Mouse (Mus musculus): ENCODE data around the gene Nell1. TPM values are rescaled to one million over a fixed set of nuclear protein-coding genes. Genes with fewer than 3 reads are reported as not detected.
A peak's percentile ranks its signal among the peaks of the same experiment; 100 is the strongest.

Nell1 gene
- polyA plus RNA-seq, 1 experiment, result 0.72 TPM

DNA sequence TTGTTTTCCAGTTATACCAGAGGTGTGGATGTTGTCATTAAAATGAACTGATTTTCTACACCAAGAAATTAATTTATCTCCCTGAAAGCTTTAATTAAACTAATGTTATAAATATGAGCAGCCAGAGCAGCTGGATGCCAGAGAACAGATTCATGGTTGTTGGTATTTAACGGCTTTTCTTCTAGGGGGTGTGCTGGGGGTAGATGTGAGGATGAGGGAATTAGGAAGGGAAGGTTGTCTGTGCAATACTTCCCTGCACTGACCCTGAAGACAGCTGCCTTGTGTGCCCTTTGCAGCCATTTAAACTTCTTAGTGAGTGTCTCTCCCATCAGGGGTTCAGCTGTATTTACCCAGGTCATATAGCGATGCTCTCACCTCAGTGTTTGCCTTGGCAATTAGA, 176.2 kb downstream of the Nell1 start:
- TF ChIP-seq CTCF (IDR thresholded peaks at IDR 0.05; ENCODE audit: borderline replicate concordance, insufficient read depth, low read length) (no peak), POLR2A (IDR thresholded peaks at IDR 0.05; ENCODE audit: low read depth, low read length) (no peak)
- Histone ChIP-seq H3K4me3 (ENCODE audit: insufficient read depth, low read length) (no peak overlapping the region), H3K4me1 (ENCODE audit: control insufficient read depth, insufficient read depth, low read length) (no peaks in the 10 kb centered on the region), H3K27ac (ENCODE audit: insufficient read depth, low read length) (no peak overlapping the region)

DNA sequence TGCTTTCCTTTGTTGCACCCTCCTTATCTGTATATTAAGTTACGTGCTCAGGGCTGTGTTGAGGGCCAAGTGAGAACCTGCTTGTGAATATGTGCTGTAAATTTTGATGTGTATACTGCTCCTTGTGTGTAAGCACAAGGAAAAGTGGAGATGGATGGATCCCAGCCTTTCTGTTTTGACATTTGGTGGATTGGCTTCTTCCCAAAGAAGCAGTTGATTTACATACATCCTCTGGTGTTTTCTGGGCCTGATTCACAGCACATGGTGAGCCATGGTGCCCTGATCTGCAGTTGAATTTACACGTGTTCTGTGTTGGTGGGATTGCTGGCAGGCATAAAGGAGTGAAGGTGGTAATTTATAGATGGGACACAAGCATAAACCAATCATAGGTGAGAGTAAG, 179.0 kb downstream of the Nell1 start:
- Histone ChIP-seq H3K4me3 (ENCODE audit: insufficient read depth, low read length) (no peak overlapping the region), H3K27ac (ENCODE audit: insufficient read depth, low read length) (no peak overlapping the region), H3K4me1 (ENCODE audit: control insufficient read depth, insufficient read depth, low read length) (no peaks in the 10 kb centered on the region)
- no peak for TF ChIP-seq POLR2A (IDR thresholded peaks at IDR 0.05; ENCODE audit: low read depth, low read length)

DNA sequence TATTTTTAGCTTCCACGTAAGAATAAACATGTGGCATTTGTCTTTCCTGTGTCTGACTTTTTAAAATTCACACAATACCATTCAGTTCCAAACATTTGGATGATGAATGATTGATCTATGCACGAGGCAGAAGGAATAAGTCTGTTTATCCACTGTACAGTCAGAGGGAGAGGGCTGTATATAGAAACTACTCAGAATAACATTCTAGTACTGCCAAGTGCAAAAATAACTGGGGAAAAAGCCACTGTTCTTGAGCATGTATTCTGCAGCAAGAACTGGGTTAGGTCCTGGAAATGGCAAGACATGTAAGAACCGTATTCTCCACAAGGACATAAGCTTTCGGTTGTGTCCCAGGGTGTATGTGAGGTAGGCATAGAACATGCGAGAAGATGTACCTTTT, 187.9 kb downstream of the Nell1 start:
- Histone ChIP-seq H3K4me1 (ENCODE audit: control insufficient read depth, insufficient read depth, low read length) (no peaks in the 10 kb centered on the region), H3K27ac (ENCODE audit: insufficient read depth, low read length) (no peak overlapping the region), H3K4me3 (ENCODE audit: insufficient read depth, low read length) (no peak overlapping the region)
- TF ChIP-seq POLR2A (IDR thresholded peaks at IDR 0.05; ENCODE audit: low read depth, low read length) (no peak), CTCF (IDR thresholded peaks at IDR 0.05; ENCODE audit: borderline replicate concordance, insufficient read depth, low read length) (no peak)

DNA sequence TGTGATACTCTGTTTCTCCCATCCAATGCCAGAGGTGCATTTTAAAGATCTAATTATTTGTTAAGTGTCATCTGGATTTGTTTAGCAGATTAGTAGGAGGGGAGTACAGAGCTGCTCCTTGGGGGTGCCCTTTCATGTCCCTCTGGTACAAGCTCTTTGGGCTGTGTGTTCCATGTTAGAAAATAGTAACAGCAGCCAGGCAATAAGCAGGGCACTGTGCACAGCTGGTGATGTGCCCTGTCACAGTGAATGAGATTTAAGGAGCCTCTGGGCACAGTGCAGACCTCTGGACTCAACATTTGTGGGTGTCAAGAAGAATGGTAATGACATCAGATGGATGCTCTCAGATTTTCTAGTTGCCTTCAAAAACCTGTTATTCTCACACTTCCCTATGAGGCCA, 194.1 kb downstream of the Nell1 start:
- Histone ChIP-seq H3K4me1 (ENCODE audit: control insufficient read depth, insufficient read depth, low read length) (no peaks in the 10 kb centered on the region), H3K27ac (ENCODE audit: insufficient read depth, low read length) (no peak overlapping the region), H3K4me3 (ENCODE audit: insufficient read depth, low read length) (no peak overlapping the region)
- no peak for TF ChIP-seq POLR2A (IDR thresholded peaks at IDR 0.05; ENCODE audit: low read depth, low read length)
- TF ChIP-seq CTCF (IDR thresholded peaks at IDR 0.05; ENCODE audit: borderline replicate concordance, insufficient read depth, low read length), result no peak

DNA sequence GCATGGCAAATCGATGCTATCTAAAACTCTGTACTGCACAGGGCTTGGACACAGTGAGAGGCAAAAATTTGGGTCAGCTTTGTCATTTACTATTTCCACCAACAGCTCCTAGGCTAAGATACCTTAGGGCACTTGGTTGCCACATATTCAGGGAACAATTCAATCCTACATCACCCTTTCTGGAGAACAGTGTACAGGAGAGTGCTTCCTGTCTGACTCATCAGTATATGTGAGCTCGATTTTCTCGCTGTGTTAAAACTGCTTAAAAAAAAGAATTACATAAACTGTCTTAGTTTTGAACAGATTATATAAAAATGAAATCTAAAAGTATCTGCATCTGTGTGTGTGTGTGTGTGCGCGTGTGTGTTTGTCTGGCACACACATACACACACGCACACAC, 211.6 kb downstream of the Nell1 start:
- TF ChIP-seq CTCF (IDR thresholded peaks at IDR 0.05; ENCODE audit: borderline replicate concordance, insufficient read depth, low read length), result no peak
- no peak for TF ChIP-seq POLR2A (IDR thresholded peaks at IDR 0.05; ENCODE audit: low read depth, low read length)
- no peaks in the 10 kb centered on the region for H3K4me1 ChIP-seq (ENCODE audit: control insufficient read depth, insufficient read depth, low read length)
- no peak overlapping the region for H3K27ac ChIP-seq (ENCODE audit: insufficient read depth, low read length)
- no peak overlapping the region for H3K4me3 ChIP-seq (ENCODE audit: insufficient read depth, low read length)

DNA sequence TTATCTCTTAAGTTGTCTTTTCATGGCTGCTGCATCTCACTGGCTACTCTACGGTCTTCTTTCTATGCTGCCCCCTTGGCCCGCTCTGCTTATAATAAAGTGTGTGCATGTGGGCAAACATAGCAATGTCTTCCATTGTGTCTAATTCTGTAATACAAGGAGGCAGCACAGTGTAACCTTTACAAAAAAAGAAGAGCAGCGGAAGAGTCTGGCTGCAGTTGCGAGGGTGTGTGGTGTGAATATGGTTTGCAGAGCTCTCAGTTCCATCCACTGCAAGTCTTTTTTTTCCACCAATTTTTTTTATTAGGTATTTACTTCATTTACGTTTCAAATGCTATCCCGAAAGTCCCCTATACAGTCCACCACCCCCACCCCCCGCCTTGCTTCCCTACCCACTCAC, 219.3 kb downstream of the Nell1 start:
- H3K4me1 ChIP-seq (ENCODE audit: control insufficient read depth, insufficient read depth, low read length), result no peaks in the 10 kb centered on the region
- no peak overlapping the region for H3K4me3 ChIP-seq (ENCODE audit: insufficient read depth, low read length)
- TF ChIP-seq CTCF (IDR thresholded peaks at IDR 0.05; ENCODE audit: borderline replicate concordance, insufficient read depth, low read length) (no peak), POLR2A (IDR thresholded peaks at IDR 0.05; ENCODE audit: low read depth, low read length) (no peak)
- no peak overlapping the region for H3K27ac ChIP-seq (ENCODE audit: insufficient read depth, low read length)

DNA sequence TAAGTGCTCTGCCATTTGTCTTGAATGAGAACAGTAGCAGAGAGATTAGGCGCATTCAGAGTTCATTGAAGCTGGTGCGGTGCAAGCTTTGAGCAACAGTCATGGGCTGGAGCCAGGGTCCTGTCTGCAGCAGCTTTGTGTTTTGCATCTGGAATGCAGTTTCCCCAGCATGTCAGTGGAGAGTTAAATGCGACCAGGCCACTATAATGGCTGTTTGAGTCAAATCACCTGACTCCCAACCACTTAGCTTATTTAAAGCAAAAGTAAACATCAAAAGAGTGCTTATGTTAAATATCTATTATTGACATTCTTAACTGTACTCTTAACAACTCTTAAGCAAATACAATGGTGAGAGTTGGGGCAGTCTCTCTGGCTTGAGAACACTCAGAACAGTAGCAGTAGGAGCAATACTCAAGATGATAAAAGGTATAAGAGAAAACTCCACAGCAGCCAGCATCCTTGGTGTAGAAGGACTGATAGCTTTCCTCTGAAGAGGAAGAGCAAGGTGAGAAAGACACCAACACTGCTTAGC, 220.5 kb downstream of the Nell1 start:
- Histone ChIP-seq H3K27ac (ENCODE audit: insufficient read depth, low read length) (no peak overlapping the region), H3K4me3 (ENCODE audit: insufficient read depth, low read length) (no peak overlapping the region), H3K4me1 (ENCODE audit: control insufficient read depth, insufficient read depth, low read length) (no peaks in the 10 kb centered on the region)
- TF ChIP-seq POLR2A (IDR thresholded peaks at IDR 0.05; ENCODE audit: low read depth, low read length), result no peak
- no peak for TF ChIP-seq CTCF (IDR thresholded peaks at IDR 0.05; ENCODE audit: borderline replicate concordance, insufficient read depth, low read length)

DNA sequence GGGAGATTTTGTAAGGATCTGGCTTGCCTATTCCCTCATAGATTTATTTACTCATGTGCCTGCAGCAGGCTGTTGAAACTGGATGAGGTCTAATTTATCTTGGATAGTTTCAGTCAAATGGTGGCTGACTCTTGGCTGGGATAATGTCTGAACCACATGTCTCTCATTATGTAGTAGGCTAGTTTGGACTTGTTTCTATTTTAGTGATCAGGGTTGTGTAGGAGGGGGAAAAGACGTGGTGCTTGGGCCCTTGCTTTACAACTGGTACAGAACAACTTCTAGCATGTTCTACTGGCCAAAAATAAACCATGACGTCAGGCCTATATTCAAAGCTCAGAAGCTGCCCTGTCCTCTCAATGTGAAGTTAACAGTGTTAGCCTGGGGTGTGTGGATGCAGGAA, 230.6 kb downstream of the Nell1 start:
- Histone ChIP-seq H3K4me3 (ENCODE audit: insufficient read depth, low read length) (no peak overlapping the region), H3K4me1 (ENCODE audit: control insufficient read depth, insufficient read depth, low read length) (no peaks in the 10 kb centered on the region)
- TF ChIP-seq POLR2A (IDR thresholded peaks at IDR 0.05; ENCODE audit: low read depth, low read length) (no peak), CTCF (IDR thresholded peaks at IDR 0.05; ENCODE audit: borderline replicate concordance, insufficient read depth, low read length) (no peak)

DNA sequence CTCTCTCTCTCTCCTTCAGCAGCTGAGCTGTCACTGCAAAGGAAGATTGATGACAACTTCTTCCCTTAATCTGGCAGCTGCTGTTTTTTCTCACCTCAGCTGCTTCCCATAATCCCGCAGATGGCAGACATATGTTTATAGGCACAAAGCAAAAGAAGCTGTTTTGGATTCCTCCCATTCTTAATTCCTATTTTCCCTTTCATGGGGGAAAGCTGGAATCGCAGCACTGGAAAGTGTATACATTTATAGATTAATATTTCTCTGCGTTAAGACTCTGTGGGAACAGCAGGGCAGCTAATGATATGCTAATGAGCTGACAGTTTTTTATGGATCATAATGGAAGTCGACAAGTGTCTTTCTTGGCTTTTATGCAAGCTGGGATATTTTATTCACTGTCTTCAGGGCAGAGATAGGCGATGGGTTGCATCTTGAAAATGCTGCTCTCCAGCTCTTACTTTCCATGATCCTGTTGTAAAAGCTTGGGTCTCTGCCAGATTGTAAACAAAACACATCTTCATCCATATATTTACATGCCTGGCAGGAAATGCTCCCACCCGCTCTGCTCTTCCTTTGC, 236.1 kb downstream of the Nell1 start:
- TF ChIP-seq POLR2A (IDR thresholded peaks at IDR 0.05; ENCODE audit: low read depth, low read length), result no peak
- TF ChIP-seq CTCF (IDR thresholded peaks at IDR 0.05; ENCODE audit: borderline replicate concordance, insufficient read depth, low read length), result no peak
- Histone ChIP-seq H3K4me3 (ENCODE audit: insufficient read depth, low read length) (no peak overlapping the region), H3K4me1 (ENCODE audit: control insufficient read depth, insufficient read depth, low read length) (no peaks in the 10 kb centered on the region), H3K27ac (ENCODE audit: insufficient read depth, low read length) (no peak overlapping the region)

More for the DNA sequence above, 230.6 kb downstream of the Nell1 start:
- peak overlapping the region; percentile 61 for H3K27ac ChIP-seq (ENCODE audit: insufficient read depth, low read length)

DNA sequence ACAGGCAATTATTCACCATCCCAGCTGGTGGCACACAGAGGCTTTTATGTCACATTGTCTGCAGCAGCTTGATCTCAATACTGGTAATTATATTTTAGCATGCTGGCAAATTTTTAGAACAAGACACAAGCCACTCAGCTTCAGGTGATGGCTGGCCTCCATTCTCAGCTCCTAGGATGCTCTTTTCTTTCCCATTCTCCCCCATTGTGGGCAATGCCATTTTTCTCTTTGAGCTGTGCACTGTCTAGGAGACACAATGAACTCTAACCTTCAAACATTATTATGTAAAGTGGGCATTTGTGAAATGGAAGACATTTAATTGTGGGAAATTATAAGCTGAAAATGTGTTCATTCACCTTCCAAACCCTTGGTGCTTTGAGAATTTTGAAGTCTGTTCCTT, 247.2 kb downstream of the Nell1 start:
- Histone ChIP-seq H3K4me1 (ENCODE audit: control insufficient read depth, insufficient read depth, low read length) (no peaks in the 10 kb centered on the region), H3K4me3 (ENCODE audit: insufficient read depth, low read length) (no peak overlapping the region), H3K27ac (ENCODE audit: insufficient read depth, low read length) (no peak overlapping the region)
- TF ChIP-seq CTCF (IDR thresholded peaks at IDR 0.05; ENCODE audit: borderline replicate concordance, insufficient read depth, low read length) (no peak), POLR2A (IDR thresholded peaks at IDR 0.05; ENCODE audit: low read depth, low read length) (no peak)

DNA sequence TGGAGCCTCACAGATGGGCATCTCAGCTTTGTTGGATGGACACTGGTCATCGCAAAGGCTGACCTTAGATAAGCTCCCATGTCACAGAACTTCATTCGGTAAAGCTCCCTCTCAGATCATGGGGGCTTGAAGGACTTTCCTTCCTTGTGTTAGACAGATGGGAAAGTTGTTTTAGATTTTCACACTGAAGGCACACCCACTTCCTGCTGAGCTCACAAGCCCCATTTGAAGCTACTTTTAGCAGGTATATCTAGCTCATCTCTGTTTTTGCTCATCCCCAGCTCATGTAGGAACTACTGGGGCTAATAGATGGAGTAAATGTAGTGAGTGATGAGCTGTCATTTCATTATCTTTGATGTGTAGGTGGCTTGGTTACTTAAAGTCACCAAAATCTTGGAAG, 252.0 kb downstream of the Nell1 start:
- H3K4me3 ChIP-seq (ENCODE audit: insufficient read depth, low read length), result no peak overlapping the region
- TF ChIP-seq POLR2A (IDR thresholded peaks at IDR 0.05; ENCODE audit: low read depth, low read length), result no peak
- TF ChIP-seq CTCF (IDR thresholded peaks at IDR 0.05; ENCODE audit: borderline replicate concordance, insufficient read depth, low read length), result no peak
- no peak overlapping the region for H3K27ac ChIP-seq (ENCODE audit: insufficient read depth, low read length)
- no peaks in the 10 kb centered on the region for H3K4me1 ChIP-seq (ENCODE audit: control insufficient read depth, insufficient read depth, low read length)
